Mouse (Mus musculus): ENCODE measurements around the gene Cd5.

Gene Cd5

GRCm38 (mm10) chr19:10733501-10734127, 5.2 kb downstream of the Cd5 start:
- TF ChIP-seq POU5F1 (IDR thresholded peaks at IDR 0.05; ENCODE audit: borderline replicate concordance, low read length) (no peak), CTCF (conservative IDR thresholded peaks at IDR 0.05; ENCODE audit: low read length) (no peak), NANOG (IDR thresholded peaks at IDR 0.05; ENCODE audit: borderline replicate concordance, low read length) (no peak)
- no peak overlapping the region for H3K4me3 ChIP-seq (replicated peaks; ENCODE audit: low read length)
- no peaks in the 10 kb centered on the region for H3K4me1 ChIP-seq (replicated peaks; ENCODE audit: low read depth, low read length)
- H3K36me3 ChIP-seq (ENCODE audit: insufficient read depth, low read length): no peaks in the 10 kb centered on the region
- H3K27me3 ChIP-seq (ENCODE audit: insufficient read depth, low read length): peaks cover 29% of the 10 kb centered on the region
- no peaks in the 10 kb centered on the region for H3K9me3 ChIP-seq (ENCODE audit: low read length)

GRCm38 (mm10) chr19:10732741-10733140, 6.1 kb downstream of the Cd5 start:
- H3K9me3 ChIP-seq (ENCODE audit: low read length): no peaks in the 10 kb centered on the region
- TF ChIP-seq POU5F1 (IDR thresholded peaks at IDR 0.05; ENCODE audit: borderline replicate concordance, low read length) (no peak), NANOG (IDR thresholded peaks at IDR 0.05; ENCODE audit: borderline replicate concordance, low read length) (no peak), CTCF (conservative IDR thresholded peaks at IDR 0.05; ENCODE audit: low read length) (no peak)
- H3K36me3 ChIP-seq (ENCODE audit: insufficient read depth, low read length): no peaks in the 10 kb centered on the region
- no peaks in the 10 kb centered on the region for H3K4me1 ChIP-seq (replicated peaks; ENCODE audit: low read depth, low read length)
- H3K4me3 ChIP-seq (replicated peaks; ENCODE audit: low read length): no peak overlapping the region
- H3K27me3 ChIP-seq (ENCODE audit: insufficient read depth, low read length): peaks cover 22% of the 10 kb centered on the region

- Histone ChIP-seq H3K9me3 (ENCODE audit: low read length) (no peaks in the 10 kb centered on the region), H3K4me3 (replicated peaks; ENCODE audit: low read length) (no peak overlapping the region), H3K4me1 (replicated peaks; ENCODE audit: low read depth, low read length) (no peaks in the 10 kb centered on the region), H3K36me3 (ENCODE audit: insufficient read depth, low read length) (no peaks in the 10 kb centered on the region), H3K27me3 (ENCODE audit: insufficient read depth, low read length) (peaks cover 22% of the 10 kb centered on the region)
- TF ChIP-seq NANOG (IDR thresholded peaks at IDR 0.05; ENCODE audit: borderline replicate concordance, low read length) (no peak), POU5F1 (IDR thresholded peaks at IDR 0.05; ENCODE audit: borderline replicate concordance, low read length) (no peak), CTCF (conservative IDR thresholded peaks at IDR 0.05; ENCODE audit: low read length) (no peak)
Measured at GRCm38 (mm10) chr19:10731975-10732374, 6.8 kb downstream of the Cd5 start.

DNA sequence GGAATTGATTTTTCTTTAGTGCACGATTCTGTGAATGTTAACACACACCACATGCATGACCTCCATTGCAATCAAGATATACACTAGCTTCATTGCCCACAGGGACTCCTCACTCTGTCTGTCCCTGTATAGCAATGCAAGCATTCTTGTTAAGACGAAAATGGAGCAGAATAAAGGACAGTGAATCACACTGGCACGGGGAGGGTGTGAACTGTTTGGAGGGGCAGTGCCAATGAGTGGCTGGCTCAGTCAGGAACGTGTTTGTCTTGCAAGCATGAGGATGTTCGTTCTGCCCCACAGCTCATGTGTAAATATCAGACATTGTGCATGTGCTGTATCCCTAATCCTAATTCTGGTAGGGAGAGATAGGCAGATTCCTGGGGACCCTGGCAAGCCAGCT, 8.3 kb downstream of the Cd5 start:
- Histone ChIP-seq H3K9me3 (ENCODE audit: low read length) (no peaks in the 10 kb centered on the region), H3K36me3 (ENCODE audit: insufficient read depth, low read length) (no peaks in the 10 kb centered on the region), H3K27me3 (ENCODE audit: insufficient read depth, low read length) (peaks cover 24% of the 10 kb centered on the region), H3K4me1 (replicated peaks; ENCODE audit: low read depth, low read length) (no peaks in the 10 kb centered on the region), H3K4me3 (replicated peaks; ENCODE audit: low read length) (no peak overlapping the region)
- TF ChIP-seq POU5F1 (IDR thresholded peaks at IDR 0.05; ENCODE audit: borderline replicate concordance, low read length) (no peak), CTCF (conservative IDR thresholded peaks at IDR 0.05; ENCODE audit: low read length) (no peak), NANOG (IDR thresholded peaks at IDR 0.05; ENCODE audit: borderline replicate concordance, low read length) (no peak)

DNA sequence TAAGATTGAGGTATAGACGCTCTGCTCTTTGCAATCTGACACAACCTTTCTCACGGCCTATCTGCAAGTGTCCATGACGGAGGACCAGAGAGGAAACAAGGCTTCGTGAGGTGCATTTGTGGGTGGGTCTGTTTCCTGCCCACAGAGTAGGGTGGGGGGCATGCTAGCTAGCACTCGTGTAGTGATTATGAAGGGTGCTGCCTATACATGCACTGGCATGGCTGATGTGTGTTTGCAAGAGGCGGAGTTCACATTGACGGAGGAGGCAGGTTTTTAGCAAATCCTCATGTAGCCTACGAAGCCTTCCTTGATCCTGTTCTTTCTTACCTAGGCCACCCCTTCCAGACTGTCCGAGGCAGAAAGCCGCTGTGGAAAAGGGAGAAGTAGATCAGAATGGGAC, 8.9 kb downstream of the Cd5 start:
- Histone ChIP-seq H3K27me3 (ENCODE audit: insufficient read depth, low read length) (peaks cover 19% of the 10 kb centered on the region), H3K9me3 (ENCODE audit: low read length) (no peaks in the 10 kb centered on the region), H3K4me1 (replicated peaks; ENCODE audit: low read depth, low read length) (peaks cover 3% of the 10 kb centered on the region), H3K36me3 (ENCODE audit: insufficient read depth, low read length) (no peaks in the 10 kb centered on the region), H3K4me3 (replicated peaks; ENCODE audit: low read length) (no peak overlapping the region)
- TF ChIP-seq CTCF (conservative IDR thresholded peaks at IDR 0.05; ENCODE audit: low read length) (no peak), NANOG (IDR thresholded peaks at IDR 0.05; ENCODE audit: borderline replicate concordance, low read length) (no peak), POU5F1 (IDR thresholded peaks at IDR 0.05; ENCODE audit: borderline replicate concordance, low read length) (no peak)

- no peak for TF ChIP-seq NANOG (IDR thresholded peaks at IDR 0.05; ENCODE audit: borderline replicate concordance, low read length)
- Histone ChIP-seq H3K27me3 (ENCODE audit: insufficient read depth, low read length) (peaks cover 16% of the 10 kb centered on the region; the same call in 1 of the 2 replicates), H3K36me3 (ENCODE audit: insufficient read depth, low read length) (no peaks in the 10 kb centered on the region), H3K9me3 (ENCODE audit: low read length) (no peaks in the 10 kb centered on the region), H3K4me3 (replicated peaks; ENCODE audit: low read length) (no peak overlapping the region), H3K4me1 (replicated peaks; ENCODE audit: low read depth, low read length) (peaks cover 41% of the 10 kb centered on the region)
Measured at GRCm38 (mm10) chr19:10724629-10725363, 14.0 kb downstream of the Cd5 start.

- Histone ChIP-seq H3K27me3 (ENCODE audit: insufficient read depth, low read length) (peaks cover 16% of the 10 kb centered on the region; the same call in 1 of the 2 replicates), H3K4me3 (replicated peaks; ENCODE audit: low read length) (0 out of 2 replicates have a peak overlapping the region, but pooled peaks have one; percentile 35), H3K9me3 (ENCODE audit: low read length) (no peaks in the 10 kb centered on the region), H3K36me3 (ENCODE audit: insufficient read depth, low read length) (no peaks in the 10 kb centered on the region), H3K4me1 (replicated peaks; ENCODE audit: low read depth, low read length) (peaks cover 46% of the 10 kb centered on the region)
- TF ChIP-seq NANOG (IDR thresholded peaks at IDR 0.05; ENCODE audit: borderline replicate concordance, low read length) (no peak), CTCF (conservative IDR thresholded peaks at IDR 0.05; ENCODE audit: low read length) (no peak), POU5F1 (IDR thresholded peaks at IDR 0.05; ENCODE audit: borderline replicate concordance, low read length) (no peak)
Measured at GRCm38 (mm10) chr19:10723649-10724048, 15.2 kb downstream of the Cd5 start.

DNA sequence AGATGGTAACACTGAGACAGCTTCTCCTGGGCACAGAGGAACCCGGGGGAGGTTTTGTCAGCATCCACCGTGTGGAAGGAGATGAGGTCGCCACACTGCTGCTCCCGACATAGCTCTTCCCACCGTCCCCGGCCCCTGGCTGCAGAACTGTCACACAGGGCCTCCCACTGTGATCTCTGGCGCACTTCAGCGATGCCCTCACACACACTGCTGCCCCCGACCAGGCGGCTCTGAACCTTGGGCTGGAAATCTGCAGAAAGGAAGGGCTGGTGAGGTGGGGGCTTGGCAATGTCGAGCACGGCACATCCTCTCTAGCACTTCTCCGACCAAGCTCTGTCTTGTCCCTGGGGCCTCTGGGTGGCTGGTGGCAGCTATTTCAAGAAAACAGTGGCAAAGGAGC, 15.7 kb downstream of the Cd5 start:
- Histone ChIP-seq H3K9me3 (ENCODE audit: low read length) (no peaks in the 10 kb centered on the region), H3K27me3 (ENCODE audit: insufficient read depth, low read length) (peaks cover 16% of the 10 kb centered on the region; the same call in 1 of the 2 replicates), H3K36me3 (ENCODE audit: insufficient read depth, low read length) (no peaks in the 10 kb centered on the region), H3K4me1 (replicated peaks; ENCODE audit: low read depth, low read length) (peaks cover 46% of the 10 kb centered on the region), H3K4me3 (replicated peaks; ENCODE audit: low read length) (peak overlapping the region; percentile 35; the same call in 1 of the 2 replicates)
- TF ChIP-seq NANOG (IDR thresholded peaks at IDR 0.05; ENCODE audit: borderline replicate concordance, low read length) (no peak), CTCF (conservative IDR thresholded peaks at IDR 0.05; ENCODE audit: low read length) (no peak), POU5F1 (IDR thresholded peaks at IDR 0.05; ENCODE audit: borderline replicate concordance, low read length) (no peak)

Data from E14TG2a.4 (cell line).